Mouse (Mus musculus) CD4-positive, CD25-positive, alpha-beta regulatory T cell, adult 4 months (primary cell): Measurements from ENCODE around the gene Tubb1. TPM values are rescaled to one million over a fixed set of nuclear protein-coding genes. Genes with fewer than 3 reads are reported as not detected.

Source experiments
- ATAC-seq: one replicate; pipeline ENCODE4 v1.8.0; 2017
- polyA plus RNA-seq, 2 experiments: library from polyadenylated mRNA; unstranded; fragments of 100-300 nt; shearing (Covaris generic); gene quantifications; one replicate each; pipeline ENCODE4 v1.2.1; 2017

Tubb1 gene
- not detected for polyA plus RNA-seq

DNA sequence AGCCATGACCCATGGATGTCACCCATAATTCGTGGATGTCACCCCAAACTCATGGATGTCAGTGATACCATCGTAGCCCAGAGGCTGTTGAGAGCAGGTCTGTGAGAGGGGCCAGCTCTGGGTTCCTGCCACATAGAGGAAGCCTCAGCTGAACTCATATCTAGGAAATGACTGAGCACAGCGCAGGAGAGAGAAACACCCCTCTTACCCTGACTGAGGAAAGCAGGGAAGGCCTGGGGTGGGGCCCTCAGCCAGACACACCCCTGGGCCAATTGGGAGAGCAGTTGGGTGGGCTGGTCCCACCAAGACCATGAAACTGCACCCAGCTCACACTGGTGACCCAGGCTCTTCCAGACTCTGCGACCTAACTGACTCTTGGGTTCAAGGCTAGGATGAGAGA lies at the start of gene Tubb1:
Gene Tubb1 (plus strand): TSS at position 343 of the 400 bp plus-strand sequence.
- no peak for ATAC-seq

- ATAC-seq, result no peak
Observed at GRCm38 (mm10) chr2:174410222-174410621, 40.3 kb upstream of the Tubb1 start.

GRCm38 (mm10) chr2:174413127-174413526 lies 37.4 kb upstream of the Tubb1 start:
- no peak for ATAC-seq

DNA sequence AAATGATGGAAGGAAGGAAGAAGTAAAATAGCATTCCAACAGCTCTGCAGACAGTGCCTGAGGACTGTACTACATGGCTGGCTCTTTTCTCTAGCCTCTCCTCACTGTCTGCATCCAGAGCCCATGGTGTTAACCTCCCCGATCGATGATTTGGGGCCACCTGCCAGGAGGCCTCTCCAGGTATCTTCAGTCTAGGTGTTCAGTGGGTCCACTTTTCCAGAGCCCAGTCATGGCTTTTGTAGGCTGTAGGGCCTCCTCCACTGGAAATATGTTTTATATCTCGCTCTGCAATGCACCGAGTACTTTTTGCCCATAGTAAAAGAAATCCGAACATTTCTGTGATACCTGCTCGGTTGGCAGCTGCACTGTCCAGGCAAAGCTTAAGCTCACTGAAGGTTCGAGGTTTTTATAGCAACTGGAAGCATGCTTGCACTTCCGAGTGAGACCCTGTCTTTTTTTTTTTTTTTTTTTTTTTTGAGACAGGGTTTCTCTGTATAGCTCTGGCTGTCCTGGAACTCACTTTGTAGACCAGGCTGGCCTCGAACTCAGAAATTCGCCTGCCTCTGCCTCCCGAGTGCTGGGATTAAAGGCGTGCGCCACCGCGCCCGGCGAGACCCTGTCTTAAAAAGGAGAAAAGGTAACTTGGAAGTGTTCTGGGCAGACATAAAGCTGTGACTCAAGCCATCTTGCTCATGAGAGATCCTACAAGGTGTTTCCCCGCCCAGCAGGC lies 35.3 kb upstream of the Tubb1 start:
- ATAC-seq, result no peak

GRCm38 (mm10) chr2:174415731-174416310 lies 34.7 kb upstream of the Tubb1 start, which contains the start of gene Nelfcd:
Gene Nelfcd (plus strand): TSS chr2:174415804.
- peak; percentile 100 for ATAC-seq

- no peak for ATAC-seq
Observed at GRCm38 (mm10) chr2:174421107-174421506, 29.4 kb upstream of the Tubb1 start.

GRCm38 (mm10) chr2:174424301-174425085 lies 26.0 kb upstream of the Tubb1 start:
- ATAC-seq, result no peak

DNA sequence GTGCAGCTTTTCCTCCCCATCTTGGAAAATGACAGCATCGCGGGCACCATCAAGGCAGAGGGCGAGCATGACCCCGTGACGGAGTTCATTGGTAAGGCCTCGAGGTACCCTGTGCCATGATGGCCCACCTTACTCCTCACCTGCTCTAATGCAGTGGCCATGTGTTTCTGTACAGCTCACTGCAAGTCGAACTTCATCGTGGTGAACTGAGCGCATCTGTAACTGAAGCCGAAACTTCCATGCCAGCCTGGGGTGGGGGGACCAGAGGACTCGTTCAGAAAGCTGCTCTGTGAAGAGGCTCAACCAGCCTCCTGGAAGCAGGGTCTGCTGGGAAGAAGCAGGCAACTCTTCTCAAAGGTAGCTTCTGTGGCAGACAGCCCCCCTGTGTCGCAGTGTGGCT lies 23.6 kb upstream of the Tubb1 start:
- ATAC-seq, result no peak

GRCm38 (mm10) chr2:174428076-174428835 lies 22.2 kb upstream of the Tubb1 start:
- no peak for ATAC-seq

GRCm38 (mm10) chr2:174428996-174429591 lies 21.4 kb upstream of the Tubb1 start:
- no peak for ATAC-seq

- no peak for ATAC-seq
Observed at GRCm38 (mm10) chr2:174434943-174435342, 15.6 kb upstream of the Tubb1 start.

DNA sequence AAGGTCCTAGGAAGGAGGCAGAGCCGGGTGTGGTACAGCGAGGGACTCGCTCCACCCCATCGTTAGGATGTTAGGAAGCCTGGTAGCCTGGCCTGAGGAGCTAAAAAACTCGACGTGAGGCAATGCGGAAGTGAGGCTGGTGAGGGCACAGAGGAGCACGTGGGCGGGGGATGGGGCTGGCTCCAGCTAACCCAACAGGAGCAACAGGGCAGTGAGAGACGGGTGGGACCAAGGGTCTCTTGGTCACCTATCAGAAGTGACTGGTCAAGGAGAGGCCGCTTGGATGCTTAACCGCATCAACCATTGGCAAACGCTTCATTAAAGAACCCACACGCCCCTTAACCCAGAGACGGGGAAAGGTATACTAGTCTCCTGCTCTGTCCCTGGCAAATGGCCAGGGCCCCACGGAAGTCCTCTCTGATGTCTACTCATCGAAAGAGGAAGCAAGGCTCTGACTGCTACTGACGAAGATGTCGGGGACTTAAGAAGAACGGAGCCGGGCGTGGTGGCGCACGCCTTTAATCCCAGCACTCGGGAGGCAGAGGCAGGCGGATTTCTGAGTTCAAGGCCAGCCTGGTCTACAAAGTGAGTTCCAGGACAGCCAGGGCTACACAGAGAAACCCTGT lies 14.3 kb upstream of the Tubb1 start:
- no peak for ATAC-seq

- ATAC-seq, result no peak
Observed at GRCm38 (mm10) chr2:174436916-174437696, 13.4 kb upstream of the Tubb1 start.

GRCm38 (mm10) chr2:174437697-174437982 lies 12.9 kb upstream of the Tubb1 start:
- ATAC-seq, result no peak

DNA sequence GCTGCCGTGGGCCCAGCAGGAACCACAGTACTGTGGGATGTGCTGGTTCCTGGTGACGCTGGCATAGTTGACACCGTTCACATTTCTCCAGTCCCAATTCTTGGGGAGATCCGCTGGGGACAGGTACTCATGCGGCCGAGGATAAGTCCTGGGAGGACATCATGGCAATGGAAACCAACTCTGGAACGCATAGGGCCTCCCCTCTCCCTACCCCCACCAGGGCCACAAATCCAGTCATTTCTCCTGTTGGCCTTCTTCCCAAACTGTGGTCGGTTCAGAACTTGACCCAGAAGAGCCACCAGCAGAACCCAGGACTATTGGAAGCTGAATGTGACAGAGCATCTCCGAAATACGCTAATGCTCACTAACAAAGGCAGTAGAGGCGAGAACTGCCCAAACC lies 12.3 kb upstream of the Tubb1 start:
- ATAC-seq, result no peak

- peak; percentile 72 for ATAC-seq
Observed at GRCm38 (mm10) chr2:174438737-174439449, 11.6 kb upstream of the Tubb1 start, which contains the start of gene Ctsz. Gene Ctsz (minus strand): TSS chr2:174439039.

DNA sequence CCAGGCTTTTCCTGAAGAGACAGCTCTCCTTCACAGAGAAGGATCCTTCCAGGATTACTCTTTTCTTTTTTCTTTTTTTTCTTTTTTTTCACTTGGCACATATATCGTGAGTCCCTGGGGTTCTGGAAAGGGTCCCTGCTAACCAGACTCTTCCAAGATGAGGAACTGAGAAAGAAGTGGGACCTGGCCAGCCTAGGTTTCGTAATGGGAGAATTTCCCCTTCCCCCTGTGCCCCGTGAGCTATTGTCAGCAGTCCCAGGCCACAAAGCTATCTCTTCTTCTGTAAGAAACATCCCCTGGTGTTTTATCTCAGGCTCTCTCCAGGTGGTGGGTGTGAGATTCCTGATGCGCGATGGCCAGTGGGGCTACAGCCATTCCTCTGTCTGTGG lies 11.1 kb upstream of the Tubb1 start:
- ATAC-seq, result no peak

DNA sequence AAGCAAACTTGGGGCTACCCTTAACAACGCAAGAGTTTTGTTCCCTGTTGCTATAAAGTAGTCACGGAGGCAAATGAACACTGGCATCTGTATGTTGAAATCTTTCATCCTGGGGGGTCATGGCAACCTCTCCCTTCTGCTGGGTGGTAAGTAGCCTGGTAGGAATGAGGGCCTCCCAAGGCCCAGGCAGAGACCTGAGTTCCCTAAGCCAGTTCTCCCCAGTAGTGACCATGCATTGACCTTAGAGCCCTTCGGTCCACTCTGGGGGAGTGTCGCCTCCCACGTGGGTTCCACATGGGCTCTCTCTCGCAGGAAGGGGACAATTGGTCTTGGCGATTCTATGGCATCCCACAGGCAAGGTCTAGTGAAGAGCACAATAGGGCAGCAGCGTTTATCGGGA lies 10.5 kb upstream of the Tubb1 start:
- no peak for ATAC-seq

GRCm38 (mm10) chr2:174441898-174442297 lies 8.6 kb upstream of the Tubb1 start:
- no peak for ATAC-seq

GRCm38 (mm10) chr2:174442460-174442859 lies 8.0 kb upstream of the Tubb1 start:
- peak; percentile 50 for ATAC-seq

DNA sequence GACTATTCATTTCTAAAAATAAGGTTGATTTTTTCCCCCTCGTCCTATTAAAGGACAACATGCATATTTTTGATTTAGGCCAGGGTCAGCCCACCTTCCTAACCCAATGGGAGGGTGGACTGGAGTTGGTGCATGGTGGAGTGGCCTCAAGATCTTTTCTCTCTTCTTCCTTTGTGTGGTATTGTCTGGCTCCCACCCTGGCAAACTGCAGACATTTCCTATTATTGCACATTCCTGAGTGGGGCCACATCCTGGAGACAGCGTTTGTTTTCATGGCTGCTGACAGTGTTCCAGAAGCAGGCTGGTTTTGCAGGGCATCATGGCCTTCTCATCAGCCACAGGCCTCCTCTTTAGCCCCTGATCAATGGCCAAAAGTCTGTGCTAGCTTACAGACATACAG lies 7.4 kb upstream of the Tubb1 start:
- ATAC-seq, result no peak
